Mouse (Mus musculus) adrenal gland (tissue): Measurements from ENCODE around the gene Foxo3.

Experiments used
- intact Hi-C: fragments of 180-260 bp; cut with DNase I; formaldehyde crosslinking; loops from one replicate; pipeline ENCODE4 v1.15.1; 2025
- long read RNA-seq, 2 experiments: library from polyadenylated mRNA; unstranded; transcript quantifications; one replicate each; pipeline ENCODE4 v2.0.0; 2020; ENCODE audit warnings: borderline replicate concordance in 1 of 2; ENCODE audit not compliant: insufficient replicate concordance in 1 of 2

The Foxo3 gene
- long read RNA-seq, experiment 1, partial matches to known transcripts, result 0 of 24 reads
- long read RNA-seq, experiment 1, other reads (novel, unspliced or antisense), result 22 of 24 reads
- long read RNA-seq, experiment 2, partial matches to known transcripts, result 0 of 12 reads
- long read RNA-seq, experiment 2, other reads (novel, unspliced or antisense), result 9 of 12 reads

DNA sequence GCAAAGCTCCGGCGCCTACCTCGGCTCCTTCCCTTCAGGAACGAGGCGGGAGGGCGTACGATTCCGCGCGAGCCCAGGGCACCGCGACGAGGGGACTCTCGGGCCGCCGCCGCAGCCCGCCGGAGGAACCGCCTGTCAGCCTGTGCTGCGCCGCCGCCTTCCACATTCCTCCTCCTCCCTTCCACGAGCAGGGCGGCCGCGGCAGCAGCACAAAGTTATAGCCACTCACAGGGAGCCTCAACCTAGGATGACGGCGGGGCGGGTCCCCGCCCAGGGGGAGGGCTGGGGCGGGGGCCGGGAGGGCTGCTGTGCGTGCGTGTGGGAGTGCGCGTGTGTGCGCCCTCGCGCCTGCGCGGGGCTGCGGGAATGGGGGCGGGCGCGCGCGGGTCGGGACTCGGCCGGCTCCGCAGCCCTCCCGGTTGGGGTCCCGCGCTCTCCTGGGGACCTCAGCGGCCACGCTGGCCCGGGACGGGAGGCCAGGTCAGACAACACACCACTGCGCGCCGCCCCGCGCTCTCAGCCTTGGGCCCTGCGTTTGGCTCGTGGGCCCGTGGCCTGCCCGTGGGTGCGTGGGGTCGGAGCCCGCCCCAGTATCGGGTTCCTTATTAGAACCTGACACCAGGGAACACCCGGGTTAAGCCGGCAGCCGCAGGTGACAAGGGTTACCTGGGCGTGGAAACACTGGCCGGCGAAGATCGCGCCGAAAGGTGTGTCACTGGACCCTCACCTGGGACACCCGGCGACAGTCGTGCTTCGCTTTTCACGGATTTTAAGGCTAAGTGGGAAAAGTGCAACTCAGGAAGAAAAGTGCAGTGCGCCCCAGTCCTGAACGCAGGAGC is at the start of gene Foxo3:
TSS of gene Foxo3 (minus strand) at position 249 of the 839 bp plus-strand sequence.
- intact Hi-C loops, result loop anchor here (5.0 kb wide), 3 partner anchors 84 to 244 kb away; no protein-coding TSS in a partner anchor

DNA sequence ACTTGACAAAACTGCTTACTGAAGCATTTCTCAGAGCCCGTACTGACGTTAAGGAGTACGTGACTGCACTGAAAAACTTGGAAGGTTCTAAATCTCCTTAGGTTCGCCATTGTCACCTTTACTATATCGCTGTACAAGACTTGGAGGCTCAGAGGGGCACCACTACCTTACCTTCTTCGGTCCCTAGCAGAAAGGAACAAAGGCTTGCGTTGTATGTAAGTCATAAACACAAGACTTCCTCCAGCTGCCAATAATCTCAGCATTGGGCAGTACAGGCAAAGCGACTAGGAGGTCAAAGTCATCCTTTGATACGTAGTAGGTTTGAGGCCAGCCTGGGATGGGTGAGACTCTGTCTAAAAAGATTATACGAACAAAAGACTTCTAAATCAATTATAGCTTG is 48.8 kb upstream of the Foxo3 start:
- intact Hi-C loops, result loop anchor here (5.0 kb wide), 1 partner anchor 312 kb away; no protein-coding TSS in a partner anchor

DNA sequence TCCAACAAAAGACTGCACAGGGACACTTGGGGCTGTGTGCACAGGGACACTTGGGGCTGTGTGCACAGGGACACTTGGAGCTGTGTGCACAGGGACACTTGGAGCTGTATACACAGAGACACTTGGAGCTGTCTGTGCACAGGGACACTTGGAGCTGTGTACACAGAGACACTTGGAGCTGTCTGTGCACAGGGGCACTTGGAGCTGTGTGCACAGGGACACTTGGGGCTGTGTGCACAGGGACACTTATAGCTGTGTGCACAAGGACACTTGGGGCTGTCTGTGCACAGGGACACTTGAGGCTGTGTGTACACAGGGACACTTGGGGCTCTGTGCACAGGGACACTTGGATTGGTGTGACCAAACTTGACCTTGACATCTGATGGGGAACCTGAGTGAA is 47.4 kb upstream of the Foxo3 start:
- intact Hi-C loops, result no loop called here

DNA sequence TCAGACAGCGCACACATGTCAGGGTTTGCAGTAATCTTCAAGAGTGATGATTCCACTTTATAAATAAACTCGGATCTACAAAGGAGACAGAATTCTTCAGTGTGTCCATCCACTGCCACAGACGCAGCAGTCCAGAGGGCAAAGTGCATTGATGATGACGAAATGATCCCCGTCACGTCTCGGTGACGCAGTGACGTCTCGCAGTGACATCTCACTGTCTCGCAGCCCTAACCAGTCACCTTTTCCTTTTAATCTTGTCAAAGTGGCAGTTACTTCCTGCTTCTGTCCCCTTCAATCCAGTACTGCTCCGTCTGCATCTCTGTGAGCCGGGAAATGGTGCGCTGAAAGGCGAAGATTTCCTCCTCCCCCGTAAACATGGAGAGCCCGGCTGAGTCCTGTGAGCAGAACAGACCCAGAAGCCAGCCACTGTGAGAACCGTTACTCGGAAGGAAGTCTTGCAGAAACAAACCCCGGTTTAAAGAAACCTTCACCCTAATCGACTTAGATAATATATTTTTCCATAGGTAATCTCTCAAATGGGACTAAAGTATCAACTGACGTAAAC is 36.7 kb upstream of the Foxo3 start:
- intact Hi-C loops, result no loop called here

DNA sequence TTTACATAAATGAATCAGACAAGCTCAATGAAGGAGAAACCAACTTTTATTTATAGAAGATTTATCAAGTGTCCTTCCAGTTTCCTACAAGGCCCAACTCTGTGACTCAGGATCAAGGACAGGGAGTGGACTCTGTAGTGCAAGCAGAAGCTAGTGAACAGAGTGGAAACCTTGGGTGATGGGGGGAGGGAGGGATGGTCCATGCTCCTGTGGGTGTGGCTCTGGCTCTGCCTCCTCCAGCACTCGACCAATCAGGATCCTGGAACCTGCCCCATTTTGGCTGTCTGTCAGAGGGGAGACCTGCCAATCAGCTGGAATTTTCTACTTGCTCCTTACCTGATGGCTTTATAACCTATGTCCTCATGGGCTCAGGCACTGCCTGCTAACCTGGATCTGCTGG is 36.0 kb upstream of the Foxo3 start:
- intact Hi-C loops, result no loop called here

DNA sequence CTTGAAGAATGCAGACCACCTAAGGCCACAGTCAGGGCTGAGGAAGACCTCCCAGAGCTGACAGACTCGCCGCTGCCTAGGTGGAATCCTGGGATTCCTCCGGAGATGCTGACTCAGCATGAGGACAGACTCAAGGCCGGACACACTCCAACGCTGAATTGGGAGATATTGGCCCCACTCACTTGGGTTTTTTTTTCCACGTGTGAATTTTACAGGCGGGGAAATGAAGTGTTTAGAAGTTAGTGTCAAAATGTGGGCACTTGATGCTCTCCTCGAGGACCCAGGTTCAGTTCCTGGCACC is 32.1 kb upstream of the Foxo3 start:
- intact Hi-C loops, result loop anchor here (1.0 to 5.0 kb wide), 2 partner anchors 329 to 429 kb away; no protein-coding TSS in a partner anchor

- intact Hi-C loops, result loop anchor here (1.0 to 5.0 kb wide), 2 partner anchors 329 to 429 kb away; no protein-coding TSS in a partner anchor
Measured at GRCm38 (mm10) chr10:42307980-42308686, 31.6 kb upstream of the Foxo3 start.

DNA sequence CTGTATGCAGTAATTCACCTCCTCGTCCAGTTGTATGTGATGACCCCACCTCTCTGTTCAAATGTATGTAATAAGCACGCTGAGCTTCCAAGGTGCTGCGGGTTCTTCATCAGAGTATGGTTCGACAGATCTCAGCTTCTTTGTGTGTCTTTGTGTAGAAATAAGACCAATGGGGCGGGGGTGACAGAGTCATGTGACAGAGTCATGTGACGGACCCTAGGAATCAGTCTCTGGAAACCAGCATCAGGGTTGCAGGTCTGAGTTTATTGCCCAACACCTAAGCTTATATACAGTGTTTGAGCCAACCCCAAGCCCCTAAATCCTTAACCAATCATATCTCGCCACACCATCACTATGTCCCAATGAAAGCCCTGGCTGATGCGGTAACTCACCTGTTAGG is 29.9 kb upstream of the Foxo3 start:
- intact Hi-C loops, result loop anchor here (5.0 kb wide), 1 partner anchor 431 kb away; no protein-coding TSS in a partner anchor

GRCm38 (mm10) chr10:42300805-42301204 is 24.2 kb upstream of the Foxo3 start:
- intact Hi-C loops, result no loop called here

- intact Hi-C loops, result loop anchor here (10.0 kb wide), 1 partner anchor 785 kb away; the partner anchor contains the start of gene Cd164
Measured at GRCm38 (mm10) chr10:42299967-42300366, 23.4 kb upstream of the Foxo3 start.

GRCm38 (mm10) chr10:42299426-42299825 is 22.9 kb upstream of the Foxo3 start:
- intact Hi-C loops, result loop anchor here (10.0 kb wide), 1 partner anchor 785 kb away; the partner anchor contains the start of gene Cd164

DNA sequence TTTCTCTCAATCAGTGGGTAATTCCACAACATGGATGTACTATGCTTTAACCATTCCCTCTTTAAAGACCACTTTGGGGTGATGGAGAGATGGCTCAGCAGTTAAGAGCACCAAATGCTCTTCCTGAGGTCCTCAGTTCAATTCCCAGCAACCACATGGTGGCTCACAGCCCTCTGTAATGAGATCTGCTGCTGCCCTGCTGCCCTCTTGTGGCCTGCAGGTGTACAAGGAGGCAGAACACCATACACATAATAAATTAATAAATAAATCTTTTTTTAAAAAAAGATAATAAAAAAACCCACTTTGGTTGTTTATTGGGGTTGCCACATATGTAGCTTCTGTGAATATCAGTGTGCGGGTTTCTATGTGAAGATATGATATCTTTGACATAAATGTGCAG is 21.4 kb upstream of the Foxo3 start:
- intact Hi-C loops, result loop anchor here (10.0 kb wide), 1 partner anchor 783 kb away; the partner anchor contains the start of gene Cd164

DNA sequence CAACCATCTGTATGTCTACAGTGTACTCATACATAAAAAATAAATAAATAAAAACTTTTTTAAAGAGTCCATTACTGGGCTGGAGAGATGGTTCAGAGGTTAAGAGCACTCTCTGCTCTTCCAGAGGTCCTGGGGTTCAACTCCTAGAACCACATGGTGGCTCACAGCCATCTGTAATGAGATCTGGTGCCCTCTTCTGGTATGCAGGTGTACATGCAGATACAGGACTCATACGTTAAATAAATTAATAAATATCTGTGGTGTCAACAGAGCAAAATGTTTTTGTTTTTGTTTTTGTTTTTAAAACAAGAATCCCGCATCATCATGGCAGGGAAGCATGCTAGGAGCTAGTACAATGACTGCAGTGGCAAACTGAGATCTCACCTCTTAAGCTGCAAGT is 20.6 kb upstream of the Foxo3 start:
- intact Hi-C loops, result loop anchor here (10.0 kb wide), 1 partner anchor 782 kb away; the partner anchor contains the start of gene Cd164

GRCm38 (mm10) chr10:42296559-42296958 is 20.0 kb upstream of the Foxo3 start:
- intact Hi-C loops, result loop anchor here (10.0 kb wide), 1 partner anchor 782 kb away; the partner anchor contains the start of gene Cd164

DNA sequence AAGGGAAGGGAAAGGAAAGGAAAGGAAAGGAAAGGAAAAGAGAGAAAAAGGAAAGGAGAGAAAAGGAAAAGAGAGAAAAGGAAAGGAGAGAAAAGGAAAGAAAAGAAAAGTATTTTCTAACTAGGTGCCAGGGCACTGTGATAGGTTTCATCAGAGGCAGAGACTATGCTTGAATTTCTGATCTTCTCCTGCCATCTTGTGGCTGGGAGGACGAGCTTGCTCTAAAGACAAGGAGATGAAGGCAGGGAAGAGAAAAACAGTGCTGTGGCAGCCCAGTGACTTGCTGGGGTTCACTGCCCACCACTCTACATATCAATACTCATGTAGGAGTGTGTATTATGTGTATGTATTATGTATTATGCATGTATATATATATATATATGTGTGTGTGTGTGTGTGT is 18.5 kb upstream of the Foxo3 start:
- intact Hi-C loops, result loop anchor here (2.0 to 10.0 kb wide), 2 partner anchors 464 to 780 kb away; partner anchors contain the start of gene Cd164

- intact Hi-C loops, result loop anchor here (2.0 to 10.0 kb wide), 3 partner anchors 222 to 780 kb away; partner anchors contain the start of gene Cd164
Measured at GRCm38 (mm10) chr10:42294392-42294791, 17.8 kb upstream of the Foxo3 start.

DNA sequence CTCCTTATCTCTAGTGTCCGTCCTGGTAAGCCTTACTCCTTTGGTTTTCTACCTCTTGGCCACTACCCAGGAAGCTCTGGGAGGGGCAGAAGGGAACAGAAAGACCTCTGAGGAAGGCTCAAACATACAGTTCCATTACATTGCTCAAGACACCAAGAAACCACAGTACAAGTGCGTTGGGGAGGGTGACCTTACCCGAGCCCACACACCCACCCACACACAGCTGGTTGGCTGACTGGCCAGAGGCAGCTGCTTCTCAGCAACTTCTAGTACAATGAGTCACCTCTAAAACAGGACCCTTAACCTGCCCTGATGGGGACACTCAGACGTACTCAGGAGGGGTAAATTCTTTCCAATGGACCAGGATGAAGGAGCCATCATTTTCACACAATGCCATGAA is 17.3 kb upstream of the Foxo3 start:
- intact Hi-C loops, result loop anchor here (2.0 to 10.0 kb wide), 4 partner anchors 222 to 779 kb away; partner anchors contain the start of gene Cd164

DNA sequence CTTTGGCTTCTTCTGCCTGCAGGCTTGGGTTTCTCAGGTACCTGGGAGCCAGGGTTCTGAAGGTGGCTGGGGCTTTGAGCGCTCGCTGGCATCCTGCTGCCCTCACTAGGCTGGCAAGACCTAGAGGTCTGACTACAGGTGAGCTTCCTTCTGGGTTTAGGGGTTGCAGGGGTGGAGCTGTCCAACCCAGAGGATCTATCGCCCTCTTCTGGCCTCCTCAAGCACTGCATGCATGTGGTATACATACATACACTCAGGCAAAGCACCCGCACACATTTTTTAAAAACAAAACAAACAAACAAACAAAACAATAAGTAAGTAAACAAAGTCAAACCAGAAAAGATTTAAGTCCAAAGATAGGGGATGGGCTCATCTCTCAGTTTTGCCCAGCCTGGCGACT is 14.8 kb upstream of the Foxo3 start:
- intact Hi-C loops, result loop anchor here (5.0 to 10.0 kb wide), 2 partner anchors 219 to 777 kb away; partner anchors contain the start of gene Cd164

GRCm38 (mm10) chr10:42287666-42288065 is 11.1 kb upstream of the Foxo3 start:
- intact Hi-C loops, result no loop called here

DNA sequence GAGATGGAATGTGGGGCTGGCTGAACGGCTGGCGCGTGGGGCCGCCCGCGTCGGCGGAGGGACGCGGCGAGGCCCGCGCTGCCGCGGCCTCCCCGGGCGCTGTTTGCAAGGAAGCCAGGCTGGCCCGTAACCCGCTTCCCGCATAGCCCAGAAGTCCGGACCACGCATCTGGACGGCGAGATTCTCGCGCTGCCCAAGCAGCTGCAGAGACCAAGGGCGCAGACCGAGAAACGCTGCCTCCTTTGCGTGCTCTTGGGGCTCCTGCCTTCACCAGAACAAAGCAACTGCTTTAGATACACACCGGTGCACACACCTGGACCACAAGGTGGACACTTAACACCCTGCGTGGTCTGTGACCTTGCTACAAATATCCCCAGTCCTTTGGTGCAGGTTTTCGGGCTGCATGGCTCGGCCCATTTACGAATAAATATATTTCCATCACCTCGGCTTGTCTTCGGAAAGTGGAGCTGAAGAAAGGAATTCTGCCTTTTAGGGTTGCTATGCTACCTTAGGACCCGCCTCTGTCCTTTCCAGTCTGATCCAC is 1.8 kb upstream of the Foxo3 start:
- intact Hi-C loops, result loop anchor here (5.0 kb wide), 3 partner anchors 86 to 246 kb away; no protein-coding TSS in a partner anchor
